Mouse (Mus musculus) ES-Bruce4 (cell line): ENCODE measurements at regions not wholly inside any gene's neighbourhood (a gene's known extent, or its start where the extent isn't known, plus 50 kb on each side); places are given as distances from the start of the nearest gene placed in this dataset.

ENCODE experiments used
- H3K27ac ChIP-seq: 2 replicates; pipeline ENCODE4 v1.5.1; 2012; ENCODE audit warnings: low read length, inconsistent platforms; ENCODE audit not compliant: insufficient read depth
- H3K27me3 ChIP-seq: 2 replicates; pipeline ENCODE4 v1.6.1; 2012; ENCODE audit warnings: mild to moderate bottlenecking, low read length, inconsistent platforms; ENCODE audit not compliant: control insufficient read depth, poor library complexity, insufficient read depth, severe bottlenecking
- H3K36me3 ChIP-seq: 2 replicates; pipeline ENCODE4 v1.6.1; 2012; ENCODE audit warnings: inconsistent platforms, mild to moderate bottlenecking, low read length, moderate library complexity; ENCODE audit not compliant: control insufficient read depth, poor library complexity, insufficient read depth, severe bottlenecking
- H3K4me1 ChIP-seq: one replicate; pipeline ENCODE4 v1.8.1; 2011; ENCODE audit warnings: low read length; ENCODE audit not compliant: control insufficient read depth, insufficient read depth
- H3K4me3 ChIP-seq: 2 replicates; pipeline ENCODE4 v1.5.1; 2011; ENCODE audit warnings: low read depth, mild to moderate bottlenecking, low read length
- H3K9ac ChIP-seq: 2 replicates; pipeline ENCODE4 v1.6.1; 2012; ENCODE audit warnings: low read depth, mild to moderate bottlenecking, inconsistent platforms; ENCODE audit not compliant: poor library complexity, severe bottlenecking
- H3K9me3 ChIP-seq: replicated peaks from 2 replicates; pipeline ENCODE4 v1.6.1; 2012; ENCODE audit warnings: mild to moderate bottlenecking, low read length, inconsistent platforms; ENCODE audit not compliant: control insufficient read depth, poor library complexity, insufficient read depth, severe bottlenecking
- CTCF ChIP-seq: IDR thresholded peaks from one replicate; pipeline ENCODE4 v1.8.1; 2011; ENCODE audit warnings: low read depth, low read length
- EP300 ChIP-seq: IDR thresholded peaks from 2 replicates; pipeline ENCODE4 v1.6.1; 2011; ENCODE audit warnings: low read depth, low read length; ENCODE audit not compliant: insufficient read depth
- POLR2A ChIP-seq: IDR thresholded peaks from one replicate; pipeline ENCODE4 v1.8.1; 2011; ENCODE audit warnings: low read length; ENCODE audit not compliant: insufficient read depth

DNA sequence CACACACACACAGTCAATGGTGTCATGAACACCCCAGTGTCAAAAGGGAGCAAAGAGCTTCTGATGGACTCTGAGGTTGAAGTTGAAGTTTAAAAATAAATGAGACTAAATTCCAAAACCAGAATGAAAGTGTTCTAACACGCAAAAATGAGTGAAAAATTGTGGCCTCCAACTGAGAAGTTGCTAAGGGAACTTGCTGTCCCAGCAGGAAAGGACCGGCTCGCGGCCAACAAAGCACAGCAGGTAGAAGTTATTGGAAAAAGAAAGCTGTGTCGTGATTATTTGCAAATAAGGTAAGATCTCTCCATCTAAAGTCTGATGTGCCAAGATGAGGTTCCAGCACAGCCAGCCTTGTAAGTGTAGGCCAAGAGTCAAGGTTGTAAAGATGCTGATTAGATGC, 169.7 kb downstream of the Nrp2 start:
- Histone ChIP-seq H3K4me3 (no peak overlapping the region), H3K9ac (no peak overlapping the region)

GRCm38 (mm10) chr1:62875631-62876030, 172.5 kb downstream of the Nrp2 start:
- H3K9me3 ChIP-seq: no peaks in the 10 kb centered on the region
- no peaks in the 10 kb centered on the region for H3K4me1 ChIP-seq
- H3K36me3 ChIP-seq: no peaks in the 10 kb centered on the region
- H3K4me3 ChIP-seq: no peak overlapping the region
- H3K27ac ChIP-seq: no peak overlapping the region
- TF ChIP-seq CTCF (no peak), EP300 (no peak), POLR2A (no peak)
- no peaks in the 10 kb centered on the region for H3K27me3 ChIP-seq
- H3K9ac ChIP-seq: no peak overlapping the region

More for the DNA sequence above, 169.7 kb downstream of the Nrp2 start:
- Histone ChIP-seq H3K27ac (no peak overlapping the region), H3K4me1 (no peaks in the 10 kb centered on the region), H3K36me3 (no peaks in the 10 kb centered on the region), H3K27me3 (no peaks in the 10 kb centered on the region), H3K9me3 (no peaks in the 10 kb centered on the region)
- TF ChIP-seq POLR2A: no peak
- no peak for TF ChIP-seq CTCF
- no peak for TF ChIP-seq EP300

DNA sequence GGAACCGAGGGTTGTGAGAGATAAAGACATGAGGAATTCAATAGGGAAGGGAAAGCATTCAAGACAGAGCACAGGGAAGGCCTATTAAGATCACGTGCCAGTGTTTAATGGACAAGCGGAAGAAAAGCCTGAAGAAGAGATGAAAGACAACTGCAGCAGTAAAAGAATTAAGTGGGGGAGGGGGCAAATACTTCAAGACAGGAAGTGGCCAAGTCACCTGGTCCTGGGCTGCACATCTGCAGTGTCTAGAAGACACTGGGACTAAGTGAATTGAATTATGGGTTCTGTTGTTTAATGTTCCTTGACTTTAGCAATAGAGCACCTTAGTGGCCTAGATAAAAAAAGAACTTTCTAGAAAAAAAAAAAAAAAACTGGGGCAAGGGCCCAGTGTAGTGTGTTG, 173.6 kb downstream of the Nrp2 start:
- H3K4me1 ChIP-seq: no peaks in the 10 kb centered on the region
- H3K9ac ChIP-seq: no peak overlapping the region
- H3K9me3 ChIP-seq: no peaks in the 10 kb centered on the region
- H3K27me3 ChIP-seq: no peaks in the 10 kb centered on the region
- H3K36me3 ChIP-seq: no peaks in the 10 kb centered on the region
- H3K27ac ChIP-seq: no peak overlapping the region
- TF ChIP-seq EP300: no peak
- TF ChIP-seq CTCF: no peak
- H3K4me3 ChIP-seq: no peak overlapping the region

DNA sequence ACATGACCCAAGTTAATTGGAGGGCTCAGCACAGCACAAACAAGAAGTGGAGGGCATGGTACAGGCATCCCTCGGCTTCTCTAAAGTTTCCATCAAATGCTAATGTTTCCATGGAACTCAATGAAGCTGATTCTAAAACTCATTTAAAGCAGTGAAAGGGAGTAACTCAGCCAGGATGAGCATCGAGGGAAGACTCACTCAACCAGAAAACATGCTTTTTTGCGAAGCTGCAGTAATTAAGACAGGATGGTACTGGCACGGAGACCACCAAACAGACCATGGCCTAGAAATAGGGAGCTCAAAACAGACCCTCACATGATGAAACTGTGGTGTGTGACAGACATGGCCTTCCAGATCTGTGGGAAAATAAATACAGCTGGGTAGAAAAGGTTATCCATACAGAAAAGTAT, 177.8 kb downstream of the Nrp2 start:
- no peaks in the 10 kb centered on the region for H3K36me3 ChIP-seq
- no peak overlapping the region for H3K27ac ChIP-seq
- H3K27me3 ChIP-seq: no peaks in the 10 kb centered on the region
- no peak overlapping the region for H3K9ac ChIP-seq
- no peaks in the 10 kb centered on the region for H3K4me1 ChIP-seq
- H3K9me3 ChIP-seq: no peaks in the 10 kb centered on the region
- TF ChIP-seq CTCF (no peak), POLR2A (no peak), EP300 (no peak)
- H3K4me3 ChIP-seq: no peak overlapping the region

- H3K4me3 ChIP-seq: no peak overlapping the region
- no peaks in the 10 kb centered on the region for H3K9me3 ChIP-seq
- H3K27ac ChIP-seq: no peak overlapping the region
- no peaks in the 10 kb centered on the region for H3K36me3 ChIP-seq
- no peaks in the 10 kb centered on the region for H3K4me1 ChIP-seq
- H3K27me3 ChIP-seq: no peaks in the 10 kb centered on the region
- TF ChIP-seq POLR2A (no peak), CTCF (no peak), EP300 (no peak)
- H3K9ac ChIP-seq: no peak overlapping the region
Observed at GRCm38 (mm10) chr1:62881477-62881876, 178.4 kb downstream of the Nrp2 start.

GRCm38 (mm10) chr1:62882028-62882427, 178.9 kb downstream of the Nrp2 start:
- Histone ChIP-seq H3K4me3 (no peak overlapping the region), H3K27me3 (no peaks in the 10 kb centered on the region), H3K27ac (no peak overlapping the region), H3K9me3 (no peaks in the 10 kb centered on the region), H3K36me3 (no peaks in the 10 kb centered on the region), H3K9ac (no peak overlapping the region), H3K4me1 (no peaks in the 10 kb centered on the region)
- no peak for TF ChIP-seq CTCF
- TF ChIP-seq EP300: no peak
- TF ChIP-seq POLR2A: no peak
